Mouse (Mus musculus) intestine, postnatal 0 days (tissue): ENCODE results near the gene Gm5089. TPM values are rescaled to one million over a fixed set of nuclear protein-coding genes. Genes with fewer than 3 reads are reported as not detected.

ENCODE experiments used
- ATAC-seq: fragments of 200-750 bp; cut with Nextera tagmentation; 2 replicates; pipeline ENCODE4 v1.8.0; 2017; ENCODE audit warnings: mild to moderate bottlenecking, moderate TSS enrichment, moderate library complexity
- H3K27ac ChIP-seq: fragments of 300-500 bp; sonication (generic); 2 replicates; pipeline ENCODE4 v1.5.1; 2014; ENCODE audit warnings: mild to moderate bottlenecking, low read depth, low read length, moderate library complexity
- H3K27me3 ChIP-seq: fragments of 300-500 bp; sonication (generic); replicated peaks from 2 replicates; pipeline ENCODE4 v1.6.1; 2014; ENCODE audit warnings: low read length, mixed read lengths; ENCODE audit not compliant: control insufficient read depth, insufficient read depth
- H3K36me3 ChIP-seq: fragments of 300-500 bp; sonication (generic); 2 replicates; pipeline ENCODE4 v1.6.1; 2014; ENCODE audit warnings: mild to moderate bottlenecking, moderate library complexity; ENCODE audit not compliant: control insufficient read depth, insufficient read depth
- H3K4me1 ChIP-seq: fragments of 300-500 bp; sonication (generic); replicated peaks from 2 replicates; pipeline ENCODE4 v1.6.1; 2014; ENCODE audit warnings: antibody characterized with exemption, low read length, mixed read lengths; ENCODE audit not compliant: control insufficient read depth, insufficient read depth
- H3K4me2 ChIP-seq: fragments of 300-500 bp; sonication (generic); replicated peaks from 2 replicates; pipeline ENCODE4 v1.6.1; 2014; ENCODE audit warnings: low read depth, mild to moderate bottlenecking, moderate library complexity
- H3K4me3 ChIP-seq: fragments of 300-500 bp; sonication (generic); 2 replicates; pipeline ENCODE4 v1.5.1; 2014; ENCODE audit warnings: low read depth, low read length
- H3K9ac ChIP-seq: fragments of 300-500 bp; sonication (generic); 2 replicates; pipeline ENCODE4 v1.6.1; 2014; ENCODE audit warnings: mild to moderate bottlenecking, low read depth, low read length
- H3K9me3 ChIP-seq: fragments of 300-500 bp; sonication (generic); 2 replicates; pipeline ENCODE4 v1.6.1; 2016; ENCODE audit warnings: mixed run types; ENCODE audit not compliant: control insufficient read depth
- CTCF ChIP-seq: sonication (generic); IDR thresholded peaks from 2 replicates; pipeline ENCODE4 v1.5.1; 2016; ENCODE audit warnings: low read depth, mild to moderate bottlenecking, control low read depth, antibody characterized with exemption, moderate library complexity
- WGBS: fragments of 180-500 bp; shearing (Covaris S2); extraction: QIAGEN DNeasy Blood & Tissue Kit; methylation state at CpG from one replicate; pipeline ENCODE4 v1.1.7; 2014; 5-methylcytosine and 5-hydroxymethylcytosine counted together
- polyA plus RNA-seq: library from polyadenylated mRNA; unstranded; fragments of >200 nt; fragmentation: Nextera tagmentation; extraction: Ambion mirVana; gene quantifications from 2 replicates; pipeline ENCODE4 v1.2.1, GENCODE M21; 2015

The Gm5089 gene
- polyA plus RNA-seq, 1 experiment from 2014 or later, result not detected

DNA sequence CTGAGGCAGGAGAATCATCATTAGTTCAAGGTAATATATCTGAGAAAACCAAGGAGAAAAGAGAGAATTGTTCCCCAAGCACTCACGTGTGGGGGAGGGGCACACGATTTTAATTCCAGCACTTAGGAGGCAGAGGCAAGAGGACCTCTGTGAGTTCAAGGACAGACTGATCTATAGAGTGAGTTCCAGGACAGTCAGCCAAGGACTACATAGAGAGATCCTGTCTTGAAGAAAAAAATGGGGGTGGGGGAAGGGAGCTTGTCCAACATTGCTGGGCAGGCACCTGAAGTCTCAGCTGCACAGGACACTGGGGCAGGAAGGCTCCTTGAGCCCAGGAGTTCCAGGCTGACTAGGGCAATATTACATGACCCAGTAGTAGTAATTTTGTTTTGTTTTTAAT, 36.1 kb downstream of the Gm5089 start:
- ATAC-seq, result no peak
- H3K27me3 ChIP-seq, result no peaks in the 10 kb centered on the region
- H3K9ac ChIP-seq, result no peak overlapping the region
- no peak overlapping the region for H3K27ac ChIP-seq
- TF ChIP-seq CTCF, result no peak
- no peak overlapping the region for H3K4me2 ChIP-seq
- H3K4me1 ChIP-seq, result no peaks in the 10 kb centered on the region
- H3K9me3 ChIP-seq, result no peaks in the 10 kb centered on the region
- WGBS, result 85% methylated on average over 2 of the region's 2 CpGs
- no peak overlapping the region for H3K4me3 ChIP-seq
- H3K36me3 ChIP-seq, result no peaks in the 10 kb centered on the region

DNA sequence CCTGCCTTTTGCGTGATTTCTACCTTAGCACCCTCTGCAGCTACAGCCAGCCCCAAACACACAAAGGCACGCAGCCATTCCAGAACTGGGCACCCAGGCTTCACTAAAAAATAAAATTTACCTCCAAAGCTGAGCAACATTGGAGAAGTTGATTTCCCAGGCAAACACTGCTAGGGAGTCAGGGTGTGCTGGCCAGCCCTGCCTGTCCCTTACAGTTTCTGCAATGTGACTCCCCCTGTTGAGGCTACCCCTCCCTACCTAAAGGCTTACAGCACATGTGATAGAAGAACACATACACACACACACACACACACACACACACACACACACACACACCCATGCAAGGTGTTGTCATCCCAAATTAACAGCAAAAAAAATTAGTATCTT, 37.4 kb downstream of the Gm5089 start:
- no peak overlapping the region for H3K9ac ChIP-seq
- no peak overlapping the region for H3K27ac ChIP-seq
- 93% methylated on average over 2 of the region's 2 CpGs for whole genome bisulfite sequencing
- peaks cover 2% of the 10 kb centered on the region; the same call in 1 of the 2 replicates for H3K27me3 ChIP-seq
- no peak for ATAC-seq
- H3K9me3 ChIP-seq, result no peaks in the 10 kb centered on the region
- no peak overlapping the region for H3K4me3 ChIP-seq
- TF ChIP-seq CTCF, result no peak
- H3K4me2 ChIP-seq, result no peak overlapping the region
- no peaks in the 10 kb centered on the region for H3K4me1 ChIP-seq
- no peaks in the 10 kb centered on the region for H3K36me3 ChIP-seq

DNA sequence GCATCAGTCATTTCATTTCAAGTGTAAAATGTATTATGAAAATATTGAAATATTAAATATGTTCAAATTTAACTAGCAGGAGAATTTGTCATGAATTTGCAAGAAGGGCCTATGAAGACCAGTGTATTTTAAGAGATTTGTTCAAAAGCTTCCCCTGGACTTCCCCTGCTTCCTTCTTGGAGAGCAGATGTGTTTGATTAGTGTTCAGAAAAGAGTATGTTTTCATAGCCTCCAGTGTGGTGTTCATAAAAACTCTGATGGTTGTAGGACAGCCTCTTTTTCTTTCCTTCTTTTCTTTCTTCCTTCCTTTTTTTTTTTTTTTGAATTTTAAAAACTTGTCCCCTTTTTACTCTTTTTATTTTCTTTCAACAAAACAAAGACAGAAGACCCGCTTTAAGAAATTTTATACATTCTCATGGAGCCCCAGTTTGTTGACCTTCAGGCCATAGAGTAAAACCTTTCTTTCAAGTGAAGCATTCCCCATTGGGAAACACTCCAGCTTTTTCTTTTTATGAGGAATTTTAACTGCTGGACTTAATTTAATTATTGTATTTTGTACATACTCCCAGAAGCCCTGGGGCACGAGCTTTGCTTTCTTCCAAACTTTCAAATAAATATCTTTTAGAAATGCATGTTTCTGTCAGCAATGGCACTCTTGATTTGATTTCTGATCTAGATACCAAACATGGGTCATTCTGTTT, 37.9 kb downstream of the Gm5089 start:
- H3K9me3 ChIP-seq, result no peaks in the 10 kb centered on the region
- peaks cover 8% of the 10 kb centered on the region; the same call in 1 of the 2 replicates for H3K27me3 ChIP-seq
- no peak overlapping the region for H3K4me3 ChIP-seq
- no peaks in the 10 kb centered on the region for H3K36me3 ChIP-seq
- no peaks in the 10 kb centered on the region for H3K4me1 ChIP-seq
- H3K9ac ChIP-seq, result no peak overlapping the region
- WGBS, result 73% methylated on average over 2 of the region's 2 CpGs
- TF ChIP-seq CTCF, result no peak
- ATAC-seq, result no peak
- H3K27ac ChIP-seq, result no peak overlapping the region
- H3K4me2 ChIP-seq, result no peak overlapping the region

DNA sequence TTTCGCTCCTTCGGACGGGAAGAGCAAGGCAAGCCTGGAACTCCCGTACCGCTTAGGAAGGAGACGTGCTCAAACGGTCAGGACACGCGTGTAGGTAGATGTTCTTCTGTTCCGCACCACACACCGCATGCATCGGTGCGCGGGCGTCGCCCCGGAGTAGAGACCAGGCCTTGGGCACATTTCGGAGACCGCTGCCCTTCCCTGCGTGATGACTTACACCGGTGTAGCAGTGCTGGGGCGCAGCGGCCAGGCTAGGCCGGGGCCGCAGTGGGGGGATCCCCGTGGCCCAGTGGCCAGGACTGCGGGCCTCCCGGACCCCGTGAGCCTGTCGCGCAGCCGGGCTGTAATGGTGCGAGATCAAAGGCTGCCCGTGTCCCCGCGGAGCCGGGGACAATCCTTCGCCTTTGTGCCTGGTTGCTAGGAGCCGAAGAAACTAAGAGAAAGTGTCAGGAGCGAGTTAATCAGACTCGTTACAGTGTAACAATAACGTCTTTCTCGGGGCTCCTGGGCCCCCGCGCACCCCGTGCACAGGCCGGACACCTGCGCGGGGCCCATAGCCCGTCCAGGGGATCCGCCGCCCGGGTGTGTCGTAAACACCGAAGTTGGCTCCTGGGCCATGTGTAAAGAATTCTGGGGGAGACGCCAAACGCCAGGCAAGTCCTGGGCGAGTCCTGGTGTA, 44.2 kb downstream of the Gm5089 start:
- no peak overlapping the region for H3K9ac ChIP-seq
- no peak overlapping the region for H3K27ac ChIP-seq
- peak overlapping the region; percentile 76 for H3K4me2 ChIP-seq
- no peaks in the 10 kb centered on the region for H3K9me3 ChIP-seq
- H3K36me3 ChIP-seq, result no peaks in the 10 kb centered on the region
- 3% methylated on average over 58 of the region's 58 CpGs for WGBS
- H3K4me3 ChIP-seq, result peak overlapping the region; percentile 39
- TF ChIP-seq CTCF, result no peak
- no peaks in the 10 kb centered on the region for H3K4me1 ChIP-seq
- ATAC-seq, result 0 out of 2 replicates have a peak, but pooled peaks have one; percentile 33
- H3K27me3 ChIP-seq, result peaks cover 32% of the 10 kb centered on the region

DNA sequence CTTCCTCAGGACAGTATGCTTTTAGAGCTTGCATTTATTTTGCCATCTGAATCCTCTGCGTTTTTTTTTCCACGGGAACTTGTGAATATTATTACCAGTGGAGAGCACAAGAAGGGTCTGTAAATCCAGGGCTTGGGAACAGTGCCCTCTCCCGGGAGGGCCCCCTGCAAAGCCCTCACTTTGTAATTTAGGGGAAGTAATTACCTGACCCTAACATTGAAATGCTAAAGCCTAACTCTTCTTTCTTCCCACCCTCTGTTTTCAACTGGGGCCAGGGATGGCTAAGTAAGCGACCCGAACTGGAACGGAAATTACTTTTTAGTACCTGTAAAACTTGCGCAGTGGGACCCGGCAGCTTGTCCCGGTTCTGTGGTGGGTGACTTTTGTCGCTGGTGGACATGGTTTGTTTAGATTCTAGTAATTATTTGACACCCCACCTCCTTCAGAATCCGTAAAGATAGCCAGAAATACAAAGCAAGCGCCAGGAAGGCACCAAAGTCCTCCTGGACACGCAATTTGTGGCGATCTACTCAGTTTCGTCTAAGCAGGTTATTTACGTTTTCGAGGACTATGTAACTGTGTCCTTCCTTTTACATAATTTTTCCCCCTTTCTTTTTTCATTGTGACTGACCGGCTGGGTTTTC, 44.9 kb downstream of the Gm5089 start:
- ATAC-seq, result no peak
- H3K9ac ChIP-seq, result no peak overlapping the region
- no peaks in the 10 kb centered on the region for H3K4me1 ChIP-seq
- peak overlapping the region; percentile 76 for H3K4me2 ChIP-seq
- H3K27me3 ChIP-seq, result peaks cover 32% of the 10 kb centered on the region
- no peak for TF ChIP-seq CTCF
- no peaks in the 10 kb centered on the region for H3K36me3 ChIP-seq
- H3K27ac ChIP-seq, result no peak overlapping the region
- whole genome bisulfite sequencing, result 3% methylated on average over 18 of the region's 18 CpGs
- H3K9me3 ChIP-seq, result no peaks in the 10 kb centered on the region
- H3K4me3 ChIP-seq, result peak overlapping the region; percentile 39

DNA sequence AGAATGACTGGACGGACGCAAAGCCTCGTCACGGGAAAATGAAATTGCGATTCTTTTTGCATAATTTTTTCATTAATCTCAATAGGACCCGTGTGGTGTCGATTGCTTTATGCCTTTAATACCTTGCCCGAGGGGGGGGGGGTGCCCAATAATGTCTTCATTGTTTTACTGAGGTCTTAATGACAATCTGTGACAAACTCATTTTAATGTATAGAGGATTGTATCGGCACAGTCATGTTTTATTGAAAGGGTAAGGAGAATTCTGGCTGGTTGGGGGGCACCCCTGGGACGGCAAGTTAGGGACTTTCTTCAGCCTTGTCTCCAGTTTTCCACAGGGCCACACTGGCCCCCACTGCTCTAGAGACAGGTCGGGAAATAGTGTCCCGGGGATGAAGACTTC, 45.7 kb downstream of the Gm5089 start:
- peaks cover 32% of the 10 kb centered on the region for H3K27me3 ChIP-seq
- TF ChIP-seq CTCF, result no peak
- WGBS, result 66% methylated on average over 12 of the region's 12 CpGs

More for the DNA sequence above, 45.7 kb downstream of the Gm5089 start:
- Histone ChIP-seq H3K9ac (no peak overlapping the region), H3K27ac (no peak overlapping the region), H3K4me2 (no peak overlapping the region), H3K4me1 (no peaks in the 10 kb centered on the region), H3K9me3 (no peaks in the 10 kb centered on the region), H3K4me3 (no peak overlapping the region), H3K36me3 (no peaks in the 10 kb centered on the region)
- no peak for ATAC-seq
